Mouse (Mus musculus) neural tube, embryonic 13.5 days (tissue): ENCODE measurements at regions not wholly inside any gene's neighbourhood (a gene's known extent, or its start where the extent isn't known, plus 50 kb on each side); places are given as distances from the start of the nearest gene placed in this dataset.
A peak's percentile ranks its signal among the peaks of the same experiment; 100 is the strongest.

ENCODE experiments used
- ATAC-seq: fragments of 200-750 bp; cut with Nextera tagmentation; 2 replicates; pipeline ENCODE4 v1.8.0; 2017; ENCODE audit warnings: low read depth, mild to moderate bottlenecking, moderate TSS enrichment, moderate library complexity
- H3K27ac ChIP-seq: fragments of 300-500 bp; sonication (generic); replicated peaks from 2 replicates; pipeline ENCODE4 v1.5.1; 2015; ENCODE audit warnings: moderate library complexity, mild to moderate bottlenecking, inconsistent platforms
- H3K27me3 ChIP-seq: fragments of 300-500 bp; sonication (generic); 2 replicates; pipeline ENCODE4 v1.6.1; 2015; ENCODE audit warnings: mild to moderate bottlenecking, inconsistent platforms
- H3K36me3 ChIP-seq: fragments of 300-500 bp; sonication (generic); 2 replicates; pipeline ENCODE4 v1.6.1; 2015; ENCODE audit warnings: mild to moderate bottlenecking, inconsistent platforms
- H3K4me1 ChIP-seq: fragments of 300-500 bp; sonication (generic); replicated peaks from 2 replicates; pipeline ENCODE4 v1.6.1; 2015; ENCODE audit warnings: inconsistent platforms
- H3K4me2 ChIP-seq: fragments of 300-500 bp; sonication (generic); 2 replicates; pipeline ENCODE4 v1.6.1; 2015; ENCODE audit warnings: inconsistent platforms, mild to moderate bottlenecking, moderate library complexity
- H3K4me3 ChIP-seq: fragments of 300-500 bp; sonication (generic); 2 replicates; pipeline ENCODE4 v1.5.1; 2015; ENCODE audit warnings: mild to moderate bottlenecking, inconsistent platforms
- H3K9ac ChIP-seq: fragments of 300-500 bp; sonication (generic); 2 replicates; pipeline ENCODE4 v1.6.1; 2015; ENCODE audit warnings: moderate library complexity, mild to moderate bottlenecking, inconsistent platforms
- H3K9me3 ChIP-seq: fragments of 300-500 bp; sonication (generic); 2 replicates; pipeline ENCODE4 v1.6.1; 2016; ENCODE audit warnings: inconsistent platforms
- WGBS: fragments of 180-500 bp; shearing (Covaris S2); methylation state at CpG from one replicate; pipeline ENCODE4 v1.1.7; 2015; 5-methylcytosine and 5-hydroxymethylcytosine counted together

- no peak overlapping the region for H3K4me3 ChIP-seq
- H3K27me3 ChIP-seq, result no peaks in the 10 kb centered on the region
- ATAC-seq, result no peak
- no peak overlapping the region for H3K4me2 ChIP-seq
- no peaks in the 10 kb centered on the region for H3K9me3 ChIP-seq
- H3K36me3 ChIP-seq, result no peaks in the 10 kb centered on the region
- H3K27ac ChIP-seq, result no peak overlapping the region
- 73% methylated on average over 10 of the region's 10 CpGs for WGBS
- peaks cover 5% of the 10 kb centered on the region; the same call in 1 of the 2 replicates for H3K4me1 ChIP-seq
- no peak overlapping the region for H3K9ac ChIP-seq
These were observed 60.4 kb upstream of the Cd83 start for GRCm38 (mm10) chr13:43724161-43724560.

- WGBS, result 33% methylated on average over 7 of the region's 7 CpGs
- Histone ChIP-seq H3K4me3 (no peak overlapping the region), H3K27ac (no peak overlapping the region), H3K9ac (no peak overlapping the region), H3K9me3 (no peaks in the 10 kb centered on the region), H3K4me2 (no peak overlapping the region), H3K4me1 (no peaks in the 10 kb centered on the region; the same call in 1 of the 2 replicates), H3K36me3 (no peaks in the 10 kb centered on the region), H3K27me3 (no peaks in the 10 kb centered on the region)
- ATAC-seq, result peak; percentile 43; the same call in 1 of the 2 replicates
These were observed 58.9 kb upstream of the Cd83 start for GRCm38 (mm10) chr13:43725698-43726097.

- Histone ChIP-seq H3K4me3 (no peak overlapping the region), H3K4me2 (no peak overlapping the region), H3K9me3 (no peaks in the 10 kb centered on the region), H3K27me3 (no peaks in the 10 kb centered on the region), H3K9ac (no peak overlapping the region), H3K27ac (no peak overlapping the region), H3K4me1 (no peaks in the 10 kb centered on the region; the same call in 1 of the 2 replicates), H3K36me3 (no peaks in the 10 kb centered on the region)
- WGBS, result 74% methylated on average over 13 of the region's 13 CpGs
- ATAC-seq, result peak; percentile 40; the same call in 1 of the 2 replicates
These were observed 57.7 kb upstream of the Cd83 start for GRCm38 (mm10) chr13:43726895-43727341.

GRCm38 (mm10) chr13:43729617-43730016, 55.0 kb upstream of the Cd83 start:
- Histone ChIP-seq H3K27ac (no peak overlapping the region), H3K9ac (no peak overlapping the region), H3K4me2 (no peak overlapping the region), H3K27me3 (no peaks in the 10 kb centered on the region), H3K9me3 (no peaks in the 10 kb centered on the region), H3K36me3 (no peaks in the 10 kb centered on the region), H3K4me1 (peaks cover 7% of the 10 kb centered on the region; the same call in 1 of the 2 replicates), H3K4me3 (no peak overlapping the region)
- no peak for ATAC-seq
- 81% methylated on average over 11 of the region's 11 CpGs for whole genome bisulfite sequencing

GRCm38 (mm10) chr13:43733061-43733460, 51.5 kb upstream of the Cd83 start:
- Histone ChIP-seq H3K9me3 (no peaks in the 10 kb centered on the region), H3K27ac (no peak overlapping the region), H3K4me2 (no peak overlapping the region), H3K4me3 (no peak overlapping the region), H3K4me1 (peaks cover 8% of the 10 kb centered on the region; the same call in 1 of the 2 replicates), H3K9ac (no peak overlapping the region), H3K27me3 (no peaks in the 10 kb centered on the region), H3K36me3 (no peaks in the 10 kb centered on the region)
- 30% methylated on average over 10 of the region's 10 CpGs for WGBS
- no peak for ATAC-seq

GRCm38 (mm10) chr13:43734641-43735040, 49.9 kb upstream of the Cd83 start:
- H3K4me1 ChIP-seq, result peaks cover 11% of the 10 kb centered on the region; the same call in 1 of the 2 replicates
- no peak for ATAC-seq
- no peak overlapping the region for H3K9ac ChIP-seq
- no peak overlapping the region for H3K4me2 ChIP-seq
- no peaks in the 10 kb centered on the region for H3K27me3 ChIP-seq
- H3K27ac ChIP-seq, result no peak overlapping the region
- 57% methylated on average over 14 of the region's 14 CpGs for WGBS
- no peak overlapping the region for H3K4me3 ChIP-seq
- no peaks in the 10 kb centered on the region for H3K9me3 ChIP-seq
- no peaks in the 10 kb centered on the region for H3K36me3 ChIP-seq
